Mouse (Mus musculus) forebrain, postnatal 0 days (tissue): ENCODE measurements around the gene Ubtf. TPM values are rescaled to one million over a fixed set of nuclear protein-coding genes. Genes with fewer than 3 reads are reported as not detected.

ENCODE experiments used
- ATAC-seq: fragments of 200-750 bp; cut with Nextera tagmentation; 2 replicates; pipeline ENCODE4 v1.8.0; 2017; ENCODE audit warnings: mild to moderate bottlenecking, moderate library complexity
- DNase-seq: peaks from one replicate; pipeline ENCODE4 v3.0.0-alpha.2; 2015
- H3K27ac ChIP-seq: fragments of 300-500 bp; sonication (generic); 2 replicates; pipeline ENCODE4 v1.5.1; 2014; ENCODE audit warnings: low read depth, mild to moderate bottlenecking, antibody characterized with exemption, low read length, moderate library complexity, mixed read lengths
- H3K27me3 ChIP-seq: fragments of 300-500 bp; sonication (generic); 2 replicates; pipeline ENCODE4 v1.6.1; 2014; ENCODE audit warnings: mild to moderate bottlenecking, low read length, mixed read lengths; ENCODE audit not compliant: insufficient read depth
- H3K36me3 ChIP-seq: fragments of 300-500 bp; sonication (generic); 2 replicates; pipeline ENCODE4 v1.6.1; 2014; ENCODE audit warnings: mild to moderate bottlenecking, moderate library complexity; ENCODE audit not compliant: insufficient read depth
- H3K4me1 ChIP-seq: fragments of 300-500 bp; sonication (generic); 2 replicates; pipeline ENCODE4 v1.6.1; 2014; ENCODE audit warnings: antibody characterized with exemption; ENCODE audit not compliant: insufficient read depth
- H3K4me2 ChIP-seq: fragments of 300-500 bp; sonication (generic); 2 replicates; pipeline ENCODE4 v1.6.1; 2014; ENCODE audit warnings: low read depth, mild to moderate bottlenecking, moderate library complexity
- H3K4me3 ChIP-seq: fragments of 300-500 bp; sonication (generic); 2 replicates; pipeline ENCODE4 v1.5.1; 2014; ENCODE audit warnings: low read depth, low read length, mixed read lengths
- H3K9ac ChIP-seq: fragments of 300-500 bp; sonication (generic); 2 replicates; pipeline ENCODE4 v1.6.1; 2014; ENCODE audit warnings: mild to moderate bottlenecking
- H3K9me3 ChIP-seq: fragments of 300-500 bp; sonication (generic); 2 replicates; pipeline ENCODE4 v1.6.1; 2016; ENCODE audit warnings: low read length
- CTCF ChIP-seq: sonication (generic); IDR thresholded peaks from 2 replicates; pipeline ENCODE4 v1.5.1; 2016; ENCODE audit warnings: antibody characterized with exemption, control low read depth, low read depth
- WGBS: fragments of 180-500 bp; shearing (Covaris S2); extraction: QIAGEN DNeasy Blood & Tissue Kit; methylation state at CpG from one replicate; pipeline ENCODE4 v1.1.7; 2014; 5-methylcytosine and 5-hydroxymethylcytosine counted together
- polyA plus RNA-seq: library from polyadenylated mRNA; unstranded; fragments of >200 nt; fragmentation: Nextera tagmentation; extraction: Ambion mirVana; gene quantifications from 2 replicates; pipeline ENCODE4 v1.2.1, GENCODE M21; 2015
- total RNA-seq: library from RNA; depleted of rRNA; stranded (reverse); fragments of >200 nt; gene quantifications from 2 replicates; pipeline ENCODE4 v1.2.3, GENCODE M21; 2014

Gene Ubtf
- total and polyA plus RNA-seq, 2 experiments from 2014 or later: 78.7 to 94.3 TPM

DNA sequence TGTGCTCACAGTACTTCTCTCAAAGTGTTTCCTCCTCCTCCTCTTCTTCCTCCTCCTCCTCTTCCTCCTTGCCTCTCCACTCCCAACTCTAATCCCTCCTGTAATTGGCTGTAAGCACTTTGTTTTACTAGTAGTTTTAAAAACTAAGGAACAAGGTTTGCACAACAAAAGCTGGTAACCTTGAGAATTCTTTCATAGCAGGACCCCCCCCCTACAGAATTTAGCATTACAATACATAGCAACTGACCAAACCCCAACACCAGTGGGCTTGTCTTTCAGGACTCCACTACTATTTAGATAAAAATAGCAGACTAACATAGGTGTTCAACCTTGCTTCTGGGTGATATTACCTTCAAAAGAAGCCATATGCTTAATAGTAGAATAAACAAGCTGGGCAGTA, 10.0 kb upstream of the Ubtf start:
- Histone ChIP-seq H3K4me2 (no peak overlapping the region), H3K27ac (no peak overlapping the region), H3K27me3 (no peaks in the 10 kb centered on the region), H3K4me1 (no peaks in the 10 kb centered on the region), H3K9ac (no peak overlapping the region), H3K9me3 (no peaks in the 10 kb centered on the region), H3K36me3 (no peaks in the 10 kb centered on the region), H3K4me3 (no peak overlapping the region)
- TF ChIP-seq CTCF: no peak
- DNase-seq (no peak), ATAC-seq (no peak)

DNA sequence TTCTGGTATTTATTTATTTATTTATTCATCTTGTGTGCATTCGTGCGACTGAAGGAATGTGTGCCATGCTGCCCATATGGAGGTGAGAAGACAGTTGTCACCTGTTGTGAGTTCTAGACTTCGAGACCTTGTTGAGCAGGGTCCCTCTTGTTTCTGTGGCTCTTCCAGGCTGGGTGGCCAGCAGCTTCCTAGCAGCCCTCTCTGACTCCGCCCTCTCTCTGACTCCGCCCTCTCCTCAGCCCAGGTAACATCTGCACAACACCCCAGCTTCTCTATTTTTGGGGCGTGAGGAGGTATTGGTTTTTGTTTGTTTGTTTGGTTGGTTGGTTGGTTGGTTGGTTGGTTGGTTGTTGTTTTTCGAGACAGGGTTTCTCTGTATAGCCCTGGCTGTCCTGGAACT, 8.3 kb upstream of the Ubtf start:
- Histone ChIP-seq H3K9ac (no peak overlapping the region), H3K4me1 (no peaks in the 10 kb centered on the region), H3K4me2 (no peak overlapping the region), H3K9me3 (no peaks in the 10 kb centered on the region), H3K27ac (no peak overlapping the region), H3K4me3 (no peak overlapping the region), H3K36me3 (no peaks in the 10 kb centered on the region), H3K27me3 (no peaks in the 10 kb centered on the region)
- no peak for ATAC-seq
- DNase-seq: no peak
- 87% methylated on average over 7 of the region's 7 CpGs for WGBS
- TF ChIP-seq CTCF: no peak

DNA sequence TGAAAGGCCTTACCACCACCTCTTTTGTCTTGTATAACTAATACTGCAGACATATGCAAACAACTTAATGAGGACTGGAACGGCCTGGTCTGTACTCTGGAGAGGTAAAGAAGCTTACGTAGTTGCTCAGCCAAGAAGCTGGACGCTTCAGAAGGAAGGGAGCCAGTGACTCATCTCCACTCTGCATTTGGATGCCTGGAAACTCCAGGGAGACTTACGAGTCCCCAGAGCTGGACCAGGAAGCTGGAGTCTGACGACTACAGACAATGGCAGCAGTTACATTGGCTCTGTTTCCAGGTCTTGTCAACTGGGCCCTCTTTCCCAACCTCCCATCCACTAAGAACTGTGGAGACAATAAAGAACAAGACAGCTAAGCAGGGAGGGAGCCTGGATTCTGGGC, 7.7 kb upstream of the Ubtf start:
- no peak overlapping the region for H3K4me3 ChIP-seq
- H3K4me1 ChIP-seq: no peaks in the 10 kb centered on the region
- H3K27ac ChIP-seq: no peak overlapping the region
- ATAC-seq: no peak
- H3K9me3 ChIP-seq: no peaks in the 10 kb centered on the region
- no peak for TF ChIP-seq CTCF
- H3K36me3 ChIP-seq: no peaks in the 10 kb centered on the region
- no peak for DNase-seq
- H3K4me2 ChIP-seq: no peak overlapping the region
- H3K9ac ChIP-seq: no peak overlapping the region
- H3K27me3 ChIP-seq: no peaks in the 10 kb centered on the region
- 64% methylated on average over 5 of the region's 5 CpGs for WGBS

DNA sequence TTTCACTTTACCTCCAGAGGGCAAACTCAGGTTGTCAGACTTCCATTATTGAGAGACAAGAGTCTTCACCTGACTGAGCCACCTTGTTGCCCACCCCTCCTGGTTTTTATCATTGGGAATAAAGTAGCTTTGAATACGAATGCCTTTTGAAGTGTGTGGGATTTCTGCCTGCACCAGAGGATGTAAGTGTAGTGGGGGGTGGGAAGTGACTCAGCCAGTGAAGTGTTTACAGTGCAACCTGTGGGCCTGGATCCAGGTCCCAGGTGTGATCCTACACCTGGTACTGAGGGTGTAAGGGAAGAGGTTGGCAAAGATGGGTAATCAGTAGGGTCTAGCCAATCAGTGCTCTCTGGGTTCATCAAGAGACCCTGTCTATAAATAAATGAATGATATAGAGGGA, 4.0 kb upstream of the Ubtf start:
- Histone ChIP-seq H3K4me1 (no peaks in the 10 kb centered on the region), H3K4me3 (no peak overlapping the region), H3K9ac (no peak overlapping the region), H3K9me3 (no peaks in the 10 kb centered on the region), H3K27ac (no peak overlapping the region), H3K36me3 (no peaks in the 10 kb centered on the region), H3K27me3 (no peaks in the 10 kb centered on the region), H3K4me2 (no peak overlapping the region)
- WGBS: 82% methylated on average over 1 of the region's 1 CpGs
- DNase-seq (no peak), ATAC-seq (no peak)
- TF ChIP-seq CTCF: no peak

DNA sequence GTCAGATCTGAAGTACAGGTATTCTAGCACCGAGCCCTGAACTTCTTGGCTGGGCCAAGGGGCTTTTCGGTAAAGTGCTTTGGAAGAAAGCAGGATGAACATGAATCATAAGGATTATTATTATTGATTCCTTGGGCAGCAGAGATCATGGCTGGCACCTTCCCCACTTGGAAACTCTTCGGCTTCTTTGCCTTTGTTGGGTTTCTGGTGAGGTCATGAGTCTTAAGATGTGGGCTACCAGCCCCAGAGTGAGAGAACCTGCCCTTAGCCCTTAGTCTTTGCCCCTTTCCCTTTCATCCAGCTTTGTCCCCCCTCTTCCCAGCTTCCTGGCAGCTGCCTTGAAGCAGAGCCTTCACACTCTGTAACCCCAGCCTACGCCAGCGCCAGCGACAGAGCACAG, 2.4 kb upstream of the Ubtf start:
- H3K36me3 ChIP-seq: no peaks in the 10 kb centered on the region
- H3K4me2 ChIP-seq: no peak overlapping the region
- no peak overlapping the region for H3K4me3 ChIP-seq
- 78% methylated on average over 6 of the region's 6 CpGs for WGBS
- H3K4me1 ChIP-seq: no peaks in the 10 kb centered on the region
- no peaks in the 10 kb centered on the region for H3K27me3 ChIP-seq
- no peaks in the 10 kb centered on the region for H3K9me3 ChIP-seq
- no peak for DNase-seq
- H3K27ac ChIP-seq: no peak overlapping the region
- no peak for TF ChIP-seq CTCF
- H3K9ac ChIP-seq: no peak overlapping the region
- ATAC-seq: no peak

DNA sequence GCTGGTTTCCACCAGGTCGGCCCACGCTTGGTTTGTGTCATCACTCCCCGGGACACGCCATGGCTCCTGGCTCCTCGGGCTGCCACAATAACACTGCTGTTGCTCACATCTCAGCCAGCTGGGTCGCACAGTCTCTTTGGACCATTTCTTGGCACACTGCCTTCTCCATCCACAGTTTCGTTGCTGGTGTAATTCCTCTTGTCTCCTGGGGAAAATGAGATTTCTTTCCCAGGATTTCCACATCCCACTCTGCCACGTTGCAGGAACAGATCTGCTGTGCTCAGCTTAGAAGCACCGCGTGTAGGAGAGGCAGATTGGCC, 1.1 kb upstream of the Ubtf start:
- Histone ChIP-seq H3K27me3 (no peaks in the 10 kb centered on the region), H3K4me1 (peaks cover 6% of the 10 kb centered on the region; the same call in 1 of the 2 replicates), H3K36me3 (0 out of 2 replicates have a peak, but pooled peaks cover 1% of the 10 kb centered on the region), H3K4me2 (peak overlapping the region; percentile 86), H3K9me3 (no peaks in the 10 kb centered on the region), H3K27ac (peak overlapping the region; percentile 99), H3K9ac (peak overlapping the region; percentile 99), H3K4me3 (peak overlapping the region; percentile 95)
- ATAC-seq: peak; percentile 15
- peak; percentile 55 for TF ChIP-seq CTCF
- DNase-seq: peak; percentile 90
- 4% methylated on average over 10 of the region's 10 CpGs for WGBS

DNA sequence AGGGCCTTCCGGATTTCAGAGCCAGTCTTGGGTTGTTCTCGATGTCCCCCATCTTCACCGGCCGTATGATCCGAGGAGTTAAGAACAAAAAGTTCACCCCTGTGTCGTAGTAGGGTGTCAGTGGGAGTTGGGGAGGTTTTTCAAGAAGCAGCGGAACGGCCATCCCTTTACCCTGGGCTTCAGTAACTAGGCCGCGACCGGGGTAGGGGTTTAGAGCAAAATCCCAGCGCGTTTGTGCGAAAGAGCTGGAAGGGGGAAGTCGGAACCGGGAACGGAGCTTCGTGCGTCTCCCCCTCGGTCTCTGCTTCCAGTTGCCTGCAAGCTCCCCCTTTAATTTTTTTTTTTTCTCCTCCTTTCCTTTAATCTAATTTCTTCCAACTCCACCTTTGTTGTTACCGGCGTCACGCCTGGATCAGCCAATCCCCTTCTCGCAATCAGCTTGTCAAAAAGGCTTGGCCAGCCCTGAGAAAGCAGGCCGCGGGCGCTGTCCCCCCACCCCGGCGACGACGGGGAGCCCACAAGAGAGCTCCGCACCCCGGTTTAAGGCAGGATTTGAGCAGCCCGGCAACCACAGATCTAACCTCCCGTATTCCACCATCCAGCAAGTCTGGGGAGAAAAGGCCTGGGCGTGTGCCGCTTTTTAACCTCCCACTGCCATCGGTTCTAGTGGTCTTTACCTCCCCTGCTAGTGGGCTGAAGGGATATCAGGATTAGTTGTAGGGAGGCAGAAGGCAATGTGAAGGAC, 571 bp upstream of the Ubtf start:
- Histone ChIP-seq H3K4me1 (peaks cover 9% of the 10 kb centered on the region; the same call in 1 of the 2 replicates), H3K27me3 (no peaks in the 10 kb centered on the region), H3K9me3 (no peaks in the 10 kb centered on the region), H3K4me3 (peak overlapping the region; percentile 95), H3K4me2 (peak overlapping the region; percentile 86), H3K9ac (peak overlapping the region; percentile 99), H3K36me3 (peaks cover 6% of the 10 kb centered on the region; the same call in 1 of the 2 replicates), H3K27ac (peak overlapping the region; percentile 99)
- DNase-seq: peak; percentile 94
- WGBS: 2% methylated on average over 38 of the region's 38 CpGs
- peak; percentile 57 for ATAC-seq
- no peak for TF ChIP-seq CTCF
